Mouse (Mus musculus) cerebellum, adult 2 months (tissue): ENCODE measurements around the gene Tmem206.

Source experiments
- CTCF ChIP-seq: fragments of 200-500 bp; IDR thresholded peaks from 2 replicates; pipeline ENCODE4 v1.5.1; 2011; ENCODE audit warnings: low read depth, mild to moderate bottlenecking, control low read depth, low read length, moderate library complexity, borderline replicate concordance; ENCODE audit not compliant: insufficient read depth
- POLR2A ChIP-seq: fragments of 200-500 bp; IDR thresholded peaks from 2 replicates; pipeline ENCODE4 v1.6.1; 2011; ENCODE audit warnings: low read length, control low read depth, borderline replicate concordance; ENCODE audit not compliant: insufficient read depth

GRCm38 (mm10) chr1:191316818-191317217, 8.9 kb upstream of the Tmem206 start:
- TF ChIP-seq POLR2A = no peak
- TF ChIP-seq CTCF = no peak
